Mouse (Mus musculus) cerebellum, adult 2 months (tissue): ENCODE measurements around the gene Rarres1.

Experiments used
- CTCF ChIP-seq: fragments of 200-500 bp; IDR thresholded peaks from 2 replicates; pipeline ENCODE4 v1.5.1; 2011; ENCODE audit warnings: low read depth, mild to moderate bottlenecking, control low read depth, low read length, moderate library complexity, borderline replicate concordance; ENCODE audit not compliant: insufficient read depth
- POLR2A ChIP-seq: fragments of 200-500 bp; IDR thresholded peaks from 2 replicates; pipeline ENCODE4 v1.6.1; 2011; ENCODE audit warnings: low read length, control low read depth, borderline replicate concordance; ENCODE audit not compliant: insufficient read depth

DNA sequence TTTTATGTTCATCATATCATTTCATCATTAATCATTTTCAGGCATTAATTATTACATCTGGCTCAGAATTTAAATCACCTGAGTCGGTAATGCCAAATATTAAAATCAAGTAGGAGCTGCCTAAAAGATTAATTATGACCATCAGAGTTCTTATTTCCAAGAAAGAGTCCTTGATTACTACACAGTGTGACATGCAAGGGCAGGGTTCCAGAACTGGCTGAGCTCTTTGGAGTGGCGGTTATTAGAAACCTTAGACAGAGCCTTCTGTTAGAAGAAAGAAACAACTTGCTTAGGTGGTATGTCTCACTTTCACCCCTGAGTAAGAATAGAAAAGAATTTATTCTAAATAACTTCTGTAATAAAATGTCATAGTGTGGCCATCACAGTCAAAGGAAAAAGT, 48.0 kb downstream of the Rarres1 start:
- TF ChIP-seq CTCF (no peak), POLR2A (no peak)
